Mouse (Mus musculus): Measurements from ENCODE around the gene Elf2.

DNA sequence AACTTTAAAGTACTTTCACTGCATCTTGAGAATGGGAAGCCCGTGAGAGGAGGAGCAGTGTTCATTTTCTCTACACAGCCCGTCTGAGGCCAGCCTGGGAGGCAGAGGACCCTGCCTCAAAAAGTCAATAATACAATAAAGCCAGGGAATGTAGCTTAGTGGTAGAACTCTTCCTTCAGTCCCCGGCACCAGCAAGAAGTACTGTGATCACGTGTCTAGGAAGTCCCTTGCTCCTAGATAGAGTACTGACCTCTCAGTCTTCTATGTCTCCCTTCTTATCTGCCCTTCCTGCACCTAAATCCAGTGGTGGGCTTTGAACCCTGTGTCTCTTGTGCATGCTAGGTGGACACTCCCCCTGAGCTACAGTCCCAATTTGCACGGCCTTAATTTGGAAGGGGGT, 109.6 kb downstream of the Elf2 start:
- TF ChIP-seq POLR2A (IDR thresholded peaks at IDR 0.05; ENCODE audit: control insufficient read depth, low read depth, low read length) = no peak
- TF ChIP-seq CTCF (IDR thresholded peaks at IDR 0.05; ENCODE audit: control insufficient read depth, insufficient read depth, insufficient replicate concordance, low read depth, low read length) = no peak

All from testis, adult 2 months (tissue).